Mouse (Mus musculus) erythroblast, embryonic 14.5 days (primary cell): ENCODE measurements around the gene Dnaja2. TPM values are rescaled to one million over a fixed set of nuclear protein-coding genes. Genes with fewer than 3 reads are reported as not detected.
A peak's percentile ranks its signal among the peaks of the same experiment; 100 is the strongest.

Source experiments
- H3K27me3 ChIP-seq: 2 replicates; pipeline ENCODE4 v1.6.1; 2012; ENCODE audit warnings: inconsistent platforms; ENCODE audit not compliant: control insufficient read depth
- H3K36me3 ChIP-seq: 2 replicates; pipeline ENCODE4 v1.6.1; 2012; ENCODE audit warnings: mild to moderate bottlenecking, inconsistent platforms; ENCODE audit not compliant: control insufficient read depth
- H3K4me1 ChIP-seq: 2 replicates; pipeline ENCODE4 v1.6.1; 2012; ENCODE audit warnings: inconsistent platforms; ENCODE audit not compliant: control insufficient read depth
- H3K4me3 ChIP-seq: replicated peaks from 2 replicates; pipeline ENCODE3; 2012; ENCODE audit warnings: moderate library complexity, mild to moderate bottlenecking, inconsistent platforms
- H3K9me3 ChIP-seq: 2 replicates; pipeline ENCODE4 v1.6.1; 2012; ENCODE audit warnings: low read length, inconsistent platforms, mixed read lengths; ENCODE audit not compliant: control insufficient read depth
- GATA1 ChIP-seq: IDR thresholded peaks from 2 replicates; pipeline ENCODE4 v1.6.1; 2012; ENCODE audit warnings: low read length, inconsistent platforms, mixed read lengths
- TAL1 ChIP-seq: IDR thresholded peaks from 3 replicates; pipeline ENCODE4 v1.6.1; 2012; ENCODE audit warnings: low read length, inconsistent platforms, mixed read lengths
- polyA plus RNA-seq: library from polyadenylated mRNA; stranded (reverse); fragments of >175 nt; gene quantifications from 2 replicates; pipeline ENCODE4 v1.2.3, GENCODE M21; 2012

The Dnaja2 gene
- polyA plus RNA-seq, result 3.1 and 4.2 TPM in 2 replicates

DNA sequence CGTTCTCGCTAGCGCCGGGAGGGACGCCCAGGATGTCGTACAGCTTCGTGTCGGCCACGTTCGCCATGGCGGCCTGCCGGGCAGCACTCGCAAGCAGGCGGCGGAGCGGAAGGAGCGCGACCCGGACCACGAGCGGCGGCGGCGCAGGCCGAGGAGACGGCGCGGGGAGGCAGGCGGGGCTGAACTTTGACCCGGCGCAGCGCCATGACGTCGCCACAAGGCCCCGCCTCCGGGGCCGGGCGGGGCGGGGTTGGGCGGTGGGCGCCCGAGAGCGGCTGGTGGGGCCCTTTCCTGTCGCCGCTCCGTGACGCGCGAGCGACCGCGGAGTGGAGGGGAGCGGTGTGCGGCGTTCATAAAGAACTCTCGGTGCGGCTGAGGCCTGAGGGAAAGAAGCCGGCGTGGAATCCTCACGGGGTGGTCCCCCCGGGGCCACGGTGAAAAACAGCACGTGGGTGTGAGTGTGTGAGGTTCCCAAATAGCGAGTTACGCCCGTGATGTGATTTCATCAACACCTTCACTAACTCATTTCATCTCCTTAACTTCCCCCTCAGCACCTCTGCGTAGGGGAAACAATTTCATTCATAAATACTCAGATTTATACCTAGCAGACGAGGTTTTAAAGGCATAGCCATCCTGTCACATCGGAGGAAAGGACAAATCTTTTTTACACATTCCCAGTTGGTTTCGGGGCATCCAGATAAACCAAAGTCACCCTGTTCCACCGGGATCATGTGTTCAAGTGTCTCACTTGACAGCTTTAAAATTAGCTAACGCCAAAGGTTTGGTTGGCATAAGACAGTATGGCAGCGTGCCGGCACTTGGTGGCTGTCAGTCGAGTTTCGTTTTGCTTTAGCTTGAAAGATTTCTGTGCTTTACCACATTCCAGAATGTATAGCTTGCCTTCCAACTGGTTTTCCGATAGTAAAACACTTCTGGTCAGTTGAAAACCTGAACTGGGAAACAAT lies at the start of gene Dnaja2:
Gene Dnaja2 (minus strand): TSS at position 164 of the 965 bp plus-strand sequence.
- TF ChIP-seq GATA1 (no peak), TAL1 (no peak)
- Histone ChIP-seq H3K4me3 (peak within 1 kb of the TSS; percentile 89), H3K27me3 (no peaks in the 10 kb centered on the region), H3K9me3 (no peaks in the 10 kb centered on the region), H3K4me1 (peaks cover 41% of the 10 kb centered on the region), H3K36me3 (peaks cover 33% of the 10 kb centered on the region)

GRCm38 (mm10) chr8:85604201-85604600 lies 49.1 kb upstream of the Dnaja2 start:
- Histone ChIP-seq H3K4me3 (no peak overlapping the region), H3K36me3 (no peaks in the 10 kb centered on the region), H3K27me3 (no peaks in the 10 kb centered on the region), H3K9me3 (no peaks in the 10 kb centered on the region), H3K4me1 (no peaks in the 10 kb centered on the region)
- TF ChIP-seq TAL1 (no peak), GATA1 (no peak)

GRCm38 (mm10) chr8:85603203-85603895 lies 48.2 kb upstream of the Dnaja2 start:
- H3K9me3 ChIP-seq, result no peaks in the 10 kb centered on the region
- no peaks in the 10 kb centered on the region for H3K4me1 ChIP-seq

DNA sequence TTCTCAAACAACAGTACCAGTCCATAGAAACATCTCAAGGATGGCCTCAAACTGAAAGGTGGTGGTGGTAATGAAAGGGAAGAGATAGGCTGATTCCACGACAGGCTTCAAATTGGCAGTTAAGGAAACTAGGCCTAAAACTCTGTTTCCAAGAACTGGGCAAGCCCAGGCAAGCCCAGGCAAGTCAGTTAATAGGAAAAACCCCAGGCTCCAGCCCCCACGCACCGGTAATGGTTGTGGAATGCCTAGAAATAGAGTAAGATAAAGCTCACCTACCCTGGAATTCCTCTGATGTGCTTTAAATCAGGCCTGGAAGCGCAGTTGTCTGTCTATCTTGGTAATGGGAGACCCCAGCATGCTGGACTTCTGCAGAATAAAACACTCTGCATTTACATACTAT lies 47.6 kb upstream of the Dnaja2 start:
- Histone ChIP-seq H3K4me3 (no peak overlapping the region), H3K9me3 (no peaks in the 10 kb centered on the region), H3K36me3 (no peaks in the 10 kb centered on the region), H3K27me3 (no peaks in the 10 kb centered on the region), H3K4me1 (no peaks in the 10 kb centered on the region)
- TF ChIP-seq TAL1 (no peak), GATA1 (no peak)

More at GRCm38 (mm10) chr8:85603203-85603895, 48.2 kb upstream of the Dnaja2 start:
- H3K27me3 ChIP-seq, result no peaks in the 10 kb centered on the region
- H3K4me3 ChIP-seq, result no peak overlapping the region
- H3K36me3 ChIP-seq, result no peaks in the 10 kb centered on the region
- TF ChIP-seq GATA1 (no peak), TAL1 (no peak)

DNA sequence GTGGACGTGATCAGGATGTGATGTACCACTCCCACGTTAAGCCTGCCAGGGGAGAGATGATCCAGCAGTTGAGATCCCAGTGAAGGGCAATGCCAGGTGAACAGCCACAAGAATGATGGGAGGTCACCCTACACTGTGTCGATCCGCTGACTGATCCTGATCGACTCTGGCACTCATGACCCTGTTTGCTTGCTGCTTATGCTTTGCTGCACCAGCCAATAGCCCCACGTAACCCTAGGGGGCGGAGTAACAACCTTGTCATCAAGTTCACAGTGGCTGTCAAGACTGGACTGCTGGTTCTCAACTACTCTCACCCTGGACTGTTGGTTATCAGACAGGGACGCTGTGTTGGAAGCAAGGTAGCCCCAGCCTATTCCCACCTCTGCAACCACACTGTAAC lies 46.6 kb upstream of the Dnaja2 start:
- no peaks in the 10 kb centered on the region for H3K36me3 ChIP-seq
- no peaks in the 10 kb centered on the region for H3K4me1 ChIP-seq
- no peaks in the 10 kb centered on the region for H3K27me3 ChIP-seq
- TF ChIP-seq TAL1 (no peak), GATA1 (no peak)
- no peaks in the 10 kb centered on the region for H3K9me3 ChIP-seq
- no peak overlapping the region for H3K4me3 ChIP-seq

DNA sequence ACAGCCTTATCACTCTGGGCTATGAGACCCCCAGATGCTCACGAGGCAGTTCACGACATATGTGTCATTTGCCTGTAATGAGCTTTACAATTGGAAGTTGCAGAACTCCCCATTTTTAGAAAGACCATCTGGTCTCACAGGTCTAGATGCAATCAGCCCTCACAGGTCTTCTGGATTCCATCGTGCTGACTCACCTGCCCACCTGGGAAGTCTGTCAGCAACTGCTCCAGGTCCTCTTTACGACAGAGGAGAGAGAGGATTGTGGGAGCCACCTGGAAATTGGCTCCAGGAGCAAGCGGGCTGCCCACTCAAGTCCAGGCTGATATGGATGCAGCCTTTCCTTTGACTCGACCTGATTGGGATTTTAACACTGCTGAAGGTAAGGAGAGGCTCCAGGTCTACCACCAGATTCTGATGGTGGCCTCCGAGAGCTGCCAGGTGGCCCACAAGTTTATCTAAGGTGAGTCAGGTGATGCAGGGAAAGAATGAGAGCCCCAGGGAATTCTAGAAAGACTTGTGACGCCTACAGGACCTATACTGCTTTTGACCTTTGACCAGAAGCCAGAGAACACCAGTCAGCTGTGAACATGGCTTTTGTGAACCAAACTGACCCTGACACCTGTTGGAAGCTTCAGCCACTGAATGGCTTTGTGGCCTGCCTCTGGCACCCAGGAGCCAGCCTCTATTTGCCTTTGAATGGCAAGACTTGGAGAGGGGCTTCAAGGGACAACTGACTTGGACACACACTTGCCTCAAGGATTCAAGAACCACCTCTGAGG lies 42.5 kb upstream of the Dnaja2 start:
- Histone ChIP-seq H3K9me3 (no peaks in the 10 kb centered on the region), H3K36me3 (no peaks in the 10 kb centered on the region), H3K27me3 (no peaks in the 10 kb centered on the region), H3K4me3 (no peak overlapping the region), H3K4me1 (no peaks in the 10 kb centered on the region)
- TF ChIP-seq TAL1 (no peak), GATA1 (no peak)

DNA sequence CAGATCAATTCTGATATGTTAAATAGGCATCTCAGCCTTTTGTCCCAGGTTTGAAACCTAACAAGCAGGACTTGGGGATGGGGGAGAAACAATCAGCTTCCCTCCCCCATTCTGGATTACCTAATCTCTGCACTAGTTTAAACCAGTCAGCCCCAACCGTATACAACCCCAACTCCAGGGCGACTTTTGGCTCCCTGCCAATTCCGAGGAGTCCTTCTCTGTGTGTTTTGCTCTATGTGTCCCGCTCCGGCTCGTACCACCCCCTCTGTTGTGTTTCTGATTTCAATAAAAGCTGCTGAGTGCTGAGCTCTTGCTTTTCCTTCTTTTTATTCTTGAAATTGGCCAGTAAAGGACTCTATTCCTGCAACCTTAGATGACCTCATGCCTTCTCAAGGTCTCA lies 40.2 kb upstream of the Dnaja2 start:
- Histone ChIP-seq H3K9me3 (no peaks in the 10 kb centered on the region), H3K36me3 (no peaks in the 10 kb centered on the region), H3K4me1 (no peaks in the 10 kb centered on the region), H3K27me3 (no peaks in the 10 kb centered on the region), H3K4me3 (no peak overlapping the region)
- TF ChIP-seq GATA1 (no peak), TAL1 (no peak)

DNA sequence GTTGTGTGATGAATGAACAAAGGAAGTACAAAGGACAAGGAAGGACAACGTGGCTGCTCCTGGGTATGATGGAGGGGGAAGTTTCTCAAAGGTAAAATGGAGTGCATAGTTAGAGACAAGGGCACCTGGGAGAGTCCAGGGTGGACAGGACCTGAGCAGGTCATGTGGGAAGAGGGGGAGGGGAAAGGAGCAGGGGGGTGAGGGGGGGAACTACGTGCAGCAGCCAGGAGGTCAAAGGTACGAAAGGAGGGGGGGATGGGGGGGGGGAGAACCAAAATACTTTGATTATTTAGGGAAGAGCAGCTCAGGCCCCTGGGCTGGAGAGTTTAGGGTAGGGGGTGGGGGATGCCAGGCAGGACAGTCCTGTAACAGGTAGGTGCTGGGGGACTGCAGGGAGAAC lies 39.8 kb upstream of the Dnaja2 start:
- Histone ChIP-seq H3K27me3 (no peaks in the 10 kb centered on the region), H3K4me1 (no peaks in the 10 kb centered on the region), H3K36me3 (no peaks in the 10 kb centered on the region), H3K9me3 (no peaks in the 10 kb centered on the region), H3K4me3 (no peak overlapping the region)
- TF ChIP-seq GATA1 (no peak), TAL1 (no peak)

GRCm38 (mm10) chr8:85593324-85593723 lies 38.2 kb upstream of the Dnaja2 start:
- no peaks in the 10 kb centered on the region for H3K27me3 ChIP-seq
- H3K4me3 ChIP-seq, result no peak overlapping the region
- no peaks in the 10 kb centered on the region for H3K4me1 ChIP-seq
- no peaks in the 10 kb centered on the region for H3K9me3 ChIP-seq
- H3K36me3 ChIP-seq, result no peaks in the 10 kb centered on the region
- TF ChIP-seq GATA1 (no peak), TAL1 (no peak)
